Mouse (Mus musculus) gastrocnemius, postnatal 10 days (tissue): Measurements from ENCODE around the gene Fam167b. TPM values are rescaled to one million over a fixed set of nuclear protein-coding genes. Genes with fewer than 3 reads are reported as not detected.

ENCODE experiments used
- DNase-seq: peaks from one replicate; pipeline ENCODE4 v3.0.0; 2021; ENCODE audit warnings: mixed read lengths
- long read RNA-seq, 2 experiments: library from polyadenylated mRNA; stranded (forward); transcript quantifications; one replicate each; pipeline ENCODE4 v2.0.0; 2021
- total RNA-seq, 2 experiments: library from RNA; stranded (reverse); gene quantifications; 2 replicates each; pipeline ENCODE4 v1.2.3; 2021

The Fam167b gene
- 1 to 10 TPM in 1 of 2 experiments, under 1 TPM in 1; 0.80 to 1.3 TPM for total RNA-seq
- long read RNA-seq, experiment 1: 0 reads
- long read RNA-seq, experiment 2: 0 reads

DNA sequence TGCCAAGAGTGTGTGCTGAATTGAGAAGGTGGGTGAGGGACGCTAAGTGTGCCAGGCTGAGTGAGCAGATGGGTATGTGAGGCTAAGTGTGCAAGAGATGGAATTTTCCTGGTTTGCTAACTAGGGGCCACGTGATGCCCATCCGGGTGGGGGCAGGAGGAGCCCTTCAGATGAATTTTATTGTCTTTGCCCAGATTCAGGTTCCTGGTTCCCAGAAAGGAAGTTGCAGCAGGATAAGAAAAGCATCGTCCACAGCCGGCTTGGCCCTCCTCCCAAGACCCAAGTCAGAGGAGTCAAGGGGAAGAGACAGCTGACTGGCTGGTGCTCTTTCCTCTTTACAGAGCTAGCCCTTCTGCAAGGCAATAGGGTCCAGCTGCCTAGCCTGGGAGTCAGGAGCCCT is at the start of gene Fam167b:
Gene Fam167b (minus strand): TSS at position 84 of the 400 bp plus-strand sequence.
- DNase-seq: peak; percentile 8

DNA sequence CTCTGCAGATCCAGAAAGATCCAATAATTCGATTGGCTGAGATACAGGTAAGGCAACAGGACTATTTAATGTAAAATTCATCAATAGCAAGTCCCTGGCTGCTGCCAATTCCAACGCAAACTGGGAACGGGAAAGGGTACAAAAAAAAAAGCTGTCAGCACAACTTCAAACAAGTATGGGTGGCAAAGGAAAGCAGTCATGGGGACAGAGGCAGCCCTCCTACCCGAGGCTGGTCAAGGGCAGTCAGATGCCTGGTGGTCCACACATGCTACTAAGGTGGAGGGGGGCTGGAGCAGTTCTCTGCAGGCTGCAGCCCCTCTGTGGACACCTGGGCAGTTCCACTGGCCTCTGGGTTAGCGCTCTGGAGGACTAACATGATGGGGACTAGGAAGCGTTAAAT is 47.7 kb upstream of the Fam167b start:
- DNase-seq: no peak

GRCm38 (mm10) chr4:129625496-129625895 is 47.1 kb upstream of the Fam167b start:
- no peak for DNase-seq

- peak; percentile 36 for DNase-seq
These were observed 46.7 kb upstream of the Fam167b start for GRCm38 (mm10) chr4:129625029-129625370.

GRCm38 (mm10) chr4:129624281-129625028 is 46.1 kb upstream of the Fam167b start:
- DNase-seq: peak; percentile 71

GRCm38 (mm10) chr4:129623681-129624091 is 45.3 kb upstream of the Fam167b start, which contains the start of gene Ccdc28b:
Gene Ccdc28b (minus strand): TSS chr4:129623947.
- DNase-seq: no peak

DNA sequence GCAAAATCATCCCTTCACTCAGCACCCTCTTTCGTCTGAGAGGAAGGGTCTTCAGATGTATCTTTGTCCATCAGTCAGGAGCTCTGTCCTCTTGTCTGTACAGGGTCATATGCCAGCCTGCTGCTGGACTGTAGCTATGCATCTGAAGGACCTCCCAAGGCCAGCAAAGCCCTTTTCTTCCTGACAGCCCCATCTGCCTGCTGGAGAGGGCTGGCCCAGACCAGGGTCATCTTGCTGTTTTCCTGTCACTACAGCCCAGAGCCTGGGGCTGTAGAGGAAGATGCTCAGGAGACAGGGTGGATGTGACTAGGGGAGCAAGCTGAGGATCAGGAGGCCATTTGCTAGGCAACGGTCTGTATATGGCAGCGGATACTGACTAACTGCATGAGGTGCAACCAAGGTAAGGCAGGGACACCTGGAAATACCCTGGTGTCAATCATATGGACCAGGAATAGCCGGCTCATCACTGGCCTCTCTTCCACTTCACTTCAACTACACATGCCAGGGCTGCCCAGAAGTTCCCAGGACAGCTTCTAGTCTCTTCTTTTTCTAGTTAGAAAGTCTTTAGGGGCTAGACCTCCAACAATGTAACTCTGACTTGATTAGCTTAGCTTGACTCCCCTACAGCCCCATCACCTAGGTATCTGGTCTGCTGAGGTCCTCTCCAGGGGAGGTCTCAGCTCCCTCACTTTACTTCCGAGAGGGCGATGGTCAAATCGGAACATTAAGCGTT is 44.6 kb upstream of the Fam167b start:
- no peak for DNase-seq

- DNase-seq: no peak
These were observed 43.9 kb upstream of the Fam167b start for GRCm38 (mm10) chr4:129622120-129622802.

DNA sequence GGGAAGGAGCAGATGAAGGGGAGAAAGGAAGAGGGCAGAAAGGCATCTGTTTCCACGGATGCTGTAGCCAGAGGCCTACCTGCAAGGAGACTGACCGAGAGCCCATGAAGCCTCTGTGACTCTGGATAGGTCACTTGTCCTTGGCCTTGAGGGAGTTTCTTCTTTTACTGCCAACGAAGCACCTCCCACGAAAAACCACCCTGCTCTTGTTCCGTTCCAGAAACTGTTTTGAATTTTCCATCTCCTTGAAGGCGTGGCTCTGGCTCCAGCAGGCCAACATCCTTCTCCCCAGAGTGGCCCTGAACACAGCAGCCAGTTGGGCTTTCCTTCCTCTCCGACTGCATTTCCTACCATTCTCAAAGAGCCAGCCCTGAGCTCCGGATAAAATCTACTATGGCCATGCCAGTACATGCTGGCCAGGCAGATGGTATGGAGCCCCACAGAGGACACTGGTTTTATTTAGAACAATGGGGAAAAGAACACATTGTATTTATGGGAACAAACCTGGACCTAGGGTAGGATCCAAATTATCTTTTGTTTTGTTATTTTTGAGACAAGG is 43.0 kb upstream of the Fam167b start:
- no peak for DNase-seq

DNA sequence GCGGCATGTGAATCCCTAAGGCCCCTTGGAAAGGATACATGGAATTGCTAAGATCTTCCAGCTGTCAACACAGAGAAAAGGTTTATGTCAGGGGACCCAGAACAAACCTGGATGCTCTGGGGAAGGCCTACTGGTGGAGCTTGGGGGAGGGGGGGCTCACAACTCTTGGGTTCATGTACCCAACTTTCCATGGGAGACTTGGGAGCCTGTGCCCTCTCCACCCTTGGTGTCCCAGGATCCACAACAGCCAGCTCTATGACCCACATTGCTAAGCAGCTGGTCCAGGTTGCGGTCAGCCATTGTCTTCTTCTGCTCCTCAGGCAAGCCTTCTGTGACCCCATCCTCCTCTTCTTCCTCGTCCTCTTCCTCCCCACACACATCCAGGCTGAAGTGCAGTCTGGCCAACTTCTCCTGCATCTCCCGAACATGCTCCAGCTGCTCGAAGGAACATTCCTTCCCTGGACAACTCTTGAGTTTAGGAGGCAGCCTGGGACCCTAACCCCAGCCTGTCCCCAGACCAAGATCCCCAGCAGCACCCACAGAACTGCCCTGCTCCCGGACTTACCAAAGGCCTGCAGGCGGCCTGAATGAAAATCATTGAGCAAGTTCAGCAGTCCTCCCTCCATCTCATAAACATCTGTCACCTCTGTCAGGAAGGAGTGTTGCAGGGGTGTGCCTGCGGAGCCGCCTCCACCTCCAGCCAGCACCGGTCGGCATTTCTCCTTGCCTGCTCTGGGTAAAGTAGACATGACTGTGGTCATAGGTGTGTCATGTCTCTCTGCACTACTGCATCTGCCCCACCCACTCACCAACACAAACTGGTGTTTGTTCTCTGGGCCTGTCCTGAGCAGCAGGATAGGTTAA is 42.3 kb upstream of the Fam167b start:
- DNase-seq: no peak

- peak; percentile 95 for DNase-seq
These were observed 40.7 kb upstream of the Fam167b start, which contains the start of gene Iqcc for GRCm38 (mm10) chr4:129618786-129619691. Gene Iqcc (minus strand): TSS chr4:129619099.

DNA sequence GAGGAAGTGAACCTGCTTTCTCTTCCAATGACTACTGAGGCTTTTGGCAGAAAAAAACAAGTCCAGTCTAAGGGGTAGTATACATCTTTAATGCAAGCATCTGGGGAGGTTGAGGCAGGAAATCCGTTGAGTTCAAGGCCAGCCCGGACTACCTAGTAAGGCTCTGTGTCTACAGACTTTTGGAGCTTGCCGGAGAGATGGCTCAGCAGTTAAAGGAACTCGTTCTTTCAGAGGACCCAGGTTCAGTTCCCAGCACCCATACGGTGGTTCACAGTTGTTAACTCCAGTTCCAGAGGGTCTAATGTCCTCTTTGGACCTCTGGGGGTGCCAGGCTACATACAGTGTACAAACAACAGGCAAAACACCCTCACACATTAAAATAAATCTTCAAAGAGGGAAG is 39.7 kb upstream of the Fam167b start:
- DNase-seq: no peak

GRCm38 (mm10) chr4:129617121-129617641 is 38.8 kb upstream of the Fam167b start:
- no peak for DNase-seq

DNA sequence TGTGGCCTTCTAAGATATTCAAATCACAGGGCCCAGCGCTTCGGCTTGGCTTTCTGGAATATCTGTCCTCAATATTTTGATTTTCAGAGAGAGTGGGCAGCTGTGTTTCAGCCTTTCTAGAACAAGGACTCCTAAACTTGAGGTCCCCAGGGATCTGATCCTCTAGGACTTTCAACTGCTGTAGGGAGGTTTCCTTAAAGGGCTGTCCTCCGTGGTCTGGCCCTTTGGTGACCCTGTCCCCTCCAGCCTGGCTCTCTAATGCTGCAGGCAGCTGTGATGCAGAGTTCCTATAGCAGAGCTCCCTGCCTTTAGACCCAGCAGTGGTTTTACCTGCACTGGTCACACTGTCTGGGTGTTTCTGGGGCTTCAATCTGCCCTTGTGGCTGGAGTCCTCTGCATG is 38.3 kb upstream of the Fam167b start:
- no peak for DNase-seq

- DNase-seq: no peak
These were observed 37.5 kb upstream of the Fam167b start for GRCm38 (mm10) chr4:129615801-129616290.

GRCm38 (mm10) chr4:129614093-129614492 is 35.7 kb upstream of the Fam167b start, which contains the start of gene Dcdc2b:
Gene Dcdc2b (minus strand): TSS chr4:129614257.
- no peak for DNase-seq

DNA sequence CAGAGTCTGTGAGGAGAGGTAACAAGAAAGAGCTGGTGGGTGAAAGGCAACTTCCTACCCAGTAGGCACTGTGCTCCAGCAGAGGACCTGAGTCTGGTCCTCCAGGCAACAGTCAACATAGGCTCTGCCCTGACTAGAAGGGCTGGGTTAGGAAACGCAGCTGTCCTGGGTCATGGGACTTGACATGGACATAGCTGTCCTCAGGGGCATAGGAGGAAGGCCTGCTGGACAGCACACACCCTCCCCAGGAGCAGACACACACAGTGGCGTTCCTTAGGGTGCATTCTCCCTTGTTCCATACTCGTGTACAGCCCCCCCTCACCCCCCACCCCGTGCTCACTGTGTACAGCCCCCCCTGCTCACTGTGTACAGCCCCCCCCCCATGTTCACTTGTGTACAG is 32.1 kb upstream of the Fam167b start:
- no peak for DNase-seq

DNA sequence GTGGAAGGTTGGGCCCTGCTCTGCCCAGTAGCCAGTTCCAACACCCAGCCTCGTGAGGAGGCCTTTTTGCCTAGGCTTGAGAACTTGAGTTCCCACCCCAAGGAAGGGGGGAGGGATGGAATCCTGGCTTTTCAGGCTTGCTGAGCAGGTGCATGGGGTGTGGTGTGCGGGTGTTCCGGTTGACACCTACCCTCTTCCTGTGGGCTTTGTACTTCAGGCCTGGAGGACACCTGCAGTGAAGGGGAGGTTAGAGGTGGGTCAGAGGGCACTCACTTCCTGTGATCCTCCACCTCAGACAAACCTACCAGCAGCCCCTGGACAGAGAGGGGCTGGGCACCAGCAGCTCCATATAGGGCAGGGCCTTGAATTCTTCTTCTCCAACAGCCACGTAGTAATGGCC is 31.7 kb upstream of the Fam167b start:
- no peak for DNase-seq

DNA sequence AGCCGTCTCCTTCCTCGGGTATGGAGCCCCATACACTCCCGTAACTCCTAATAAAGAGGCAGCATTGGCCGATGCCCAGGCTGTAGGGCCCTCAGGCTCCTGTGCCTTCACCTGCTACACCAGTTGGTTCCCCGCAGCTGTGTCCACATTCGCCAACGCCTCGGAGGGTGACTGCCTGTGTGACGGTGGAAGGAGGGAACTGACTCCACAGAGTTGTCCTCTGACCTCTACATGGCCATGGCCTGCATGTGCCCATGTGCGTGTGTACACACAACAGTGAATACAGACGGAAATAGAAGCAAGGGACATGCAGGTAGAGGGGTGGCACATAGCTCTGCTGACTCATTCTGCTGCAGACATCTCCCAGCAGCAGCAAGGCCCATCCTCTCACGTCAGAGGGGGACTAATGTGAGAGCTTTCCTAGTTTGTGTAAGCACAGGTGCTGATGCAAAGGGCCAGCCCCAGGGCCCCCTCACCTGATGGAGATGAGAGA is 30.8 kb upstream of the Fam167b start:
- no peak for DNase-seq
